Mouse (Mus musculus): ENCODE data around the gene Ski.

DNA sequence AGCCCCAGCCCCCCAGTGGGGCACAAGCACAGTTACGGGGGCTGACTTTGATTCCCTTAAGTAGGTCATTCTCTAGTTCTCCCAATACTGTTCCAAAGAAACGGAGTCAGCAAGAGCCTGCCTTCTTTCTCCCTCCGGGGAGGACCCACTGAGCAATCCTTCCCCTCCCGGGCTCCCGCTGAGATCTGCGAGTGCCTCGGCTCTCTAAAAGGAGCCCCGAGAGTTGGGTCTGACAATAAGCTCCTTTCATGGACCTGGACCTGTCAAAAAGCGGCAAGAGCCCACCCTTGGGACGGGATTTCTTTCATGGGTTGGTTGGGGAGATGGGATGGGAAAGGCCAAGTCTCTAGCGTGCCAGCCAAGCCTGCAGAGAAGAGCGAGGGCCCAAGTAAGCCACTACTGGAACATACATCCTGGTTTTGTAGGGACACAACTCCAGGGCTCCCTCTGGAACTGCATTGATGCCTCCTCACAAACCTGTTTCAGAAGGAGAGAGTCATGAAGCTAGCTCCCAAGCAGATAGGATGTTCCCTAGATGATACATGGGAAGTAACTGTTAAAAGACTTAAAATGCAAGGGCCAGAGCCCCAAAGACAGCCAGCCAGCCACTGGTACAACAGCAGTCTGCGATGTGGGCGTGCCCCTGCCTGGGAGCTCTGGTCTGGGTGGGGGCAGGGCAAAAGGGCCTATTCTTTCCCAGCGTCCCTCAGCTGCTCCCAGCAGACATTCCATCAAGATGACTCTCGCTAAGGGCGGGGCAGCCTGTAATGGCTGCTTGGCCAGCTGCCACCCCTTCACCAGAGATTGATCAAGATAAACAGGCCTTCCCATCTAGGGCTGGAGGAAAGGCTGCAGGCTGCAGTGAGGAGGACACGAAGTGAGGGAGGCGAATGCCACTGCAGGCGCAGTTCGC lies 49.2 kb downstream of the Ski start:
- TF ChIP-seq CTCF (IDR thresholded peaks at IDR 0.05) (no peak), EP300 (IDR thresholded peaks at IDR 0.05) (peak; percentile 98)
